Mouse (Mus musculus) liver, embryonic 12.5 days (tissue): ENCODE data around the gene Vps9d1. TPM values are rescaled to one million over a fixed set of nuclear protein-coding genes. Genes with fewer than 3 reads are reported as not detected.
"Not testable (repeated sequence)": the region's sequence is repeated elsewhere in the genome, so short reads cannot be mapped to it uniquely, and the experiment has no call there.

Experiments used
- ATAC-seq: fragments of 200-750 bp; cut with Nextera tagmentation; 2 replicates; pipeline ENCODE4 v1.8.0; 2017; ENCODE audit warnings: moderate number of reproducible peaks, mild to moderate bottlenecking, moderate library complexity
- H3K27ac ChIP-seq: fragments of 300-500 bp; sonication (generic); 2 replicates; pipeline ENCODE4 v1.5.1; 2016; ENCODE audit warnings: mild to moderate bottlenecking
- H3K27me3 ChIP-seq: fragments of 300-500 bp; sonication (generic); replicated peaks from 2 replicates; pipeline ENCODE4 v1.6.1; 2016; ENCODE audit warnings: mild to moderate bottlenecking, moderate library complexity
- H3K36me3 ChIP-seq: fragments of 300-500 bp; sonication (generic); 2 replicates; pipeline ENCODE4 v1.6.1; 2016; ENCODE audit warnings: mild to moderate bottlenecking, moderate library complexity
- H3K4me1 ChIP-seq: fragments of 300-500 bp; sonication (generic); 2 replicates; pipeline ENCODE4 v1.6.1; 2016
- H3K4me2 ChIP-seq: fragments of 300-500 bp; sonication (generic); 2 replicates; pipeline ENCODE4 v1.6.1; 2016; ENCODE audit warnings: mild to moderate bottlenecking, moderate library complexity
- H3K4me3 ChIP-seq: fragments of 300-500 bp; sonication (generic); 2 replicates; pipeline ENCODE4 v1.5.1; 2016; ENCODE audit warnings: mild to moderate bottlenecking, moderate library complexity
- H3K9ac ChIP-seq: fragments of 300-500 bp; sonication (generic); 2 replicates; pipeline ENCODE4 v1.6.1; 2016; ENCODE audit warnings: mild to moderate bottlenecking, moderate library complexity
- H3K9me3 ChIP-seq: fragments of 300-500 bp; sonication (generic); replicated peaks from 2 replicates; pipeline ENCODE4 v1.6.1; 2016; ENCODE audit warnings: mild to moderate bottlenecking, moderate library complexity
- WGBS: fragments of 180-500 bp; shearing (Covaris S2); methylation state at CpG from one replicate; pipeline ENCODE4 v1.1.7; 2016; ENCODE audit not compliant: insufficient replicate concordance; 5-methylcytosine and 5-hydroxymethylcytosine counted together
- polyA plus RNA-seq: library from polyadenylated mRNA; unstranded; fragments of >200 nt; fragmentation: Nextera tagmentation; extraction: Ambion mirVana; gene quantifications from 2 replicates; pipeline ENCODE4 v1.2.1, GENCODE M21; 2016

The Vps9d1 gene
- polyA plus RNA-seq = 5.8 and 7.6 TPM in 2 replicates

GRCm38 (mm10) chr8:123254099-123254885 is at the start of gene Vps9d1, which contains the start of gene Zfp276:
TSS of gene Vps9d1 (minus strand) at chr8:123254348.
TSS of gene Zfp276 (plus strand) at chr8:123254195.
- Histone ChIP-seq H3K4me2 (peak within 1 kb of the TSS; percentile 95), H3K4me3 (peak within 1 kb of the TSS; percentile 95), H3K4me1 (peaks cover 27% of the 10 kb centered on the region), H3K27me3 (no peaks in the 10 kb centered on the region), H3K36me3 (peaks cover 54% of the 10 kb centered on the region), H3K9ac (peak within 1 kb of the TSS; percentile 92), H3K9me3 (no peaks in the 10 kb centered on the region), H3K27ac (peak within 1 kb of the TSS; percentile 81)
- peak; percentile 95 for ATAC-seq
- WGBS = under 1% methylated on average over 98 of the region's 99 CpGs

DNA sequence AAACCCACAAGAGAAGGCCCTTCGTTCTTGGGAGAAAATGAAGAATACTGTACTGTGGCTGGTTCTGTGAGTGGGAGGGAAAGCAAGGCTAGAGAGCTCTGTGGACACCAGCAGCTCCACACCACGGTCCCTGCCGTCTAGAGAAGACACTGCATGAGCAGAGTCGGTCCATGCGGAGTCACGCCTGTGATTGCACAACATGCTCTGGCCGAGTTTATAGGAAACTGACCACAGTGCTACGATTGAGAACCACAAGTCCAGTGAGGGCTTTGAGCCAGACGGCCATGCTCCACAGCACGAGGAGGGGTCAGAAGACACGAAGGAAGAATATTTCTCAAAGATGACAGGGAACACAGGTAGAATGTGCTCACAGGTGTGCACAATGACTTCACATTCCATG is 44.2 kb upstream of the Vps9d1 start:
- no peak for ATAC-seq
- Histone ChIP-seq H3K27ac (no peak overlapping the region), H3K4me2 (no peak overlapping the region), H3K4me3 (no peak overlapping the region), H3K27me3 (no peaks in the 10 kb centered on the region), H3K4me1 (no peaks in the 10 kb centered on the region), H3K9me3 (no peaks in the 10 kb centered on the region), H3K9ac (no peak overlapping the region), H3K36me3 (peaks cover 79% of the 10 kb centered on the region)
- WGBS = 75% methylated on average over 11 of the region's 11 CpGs

DNA sequence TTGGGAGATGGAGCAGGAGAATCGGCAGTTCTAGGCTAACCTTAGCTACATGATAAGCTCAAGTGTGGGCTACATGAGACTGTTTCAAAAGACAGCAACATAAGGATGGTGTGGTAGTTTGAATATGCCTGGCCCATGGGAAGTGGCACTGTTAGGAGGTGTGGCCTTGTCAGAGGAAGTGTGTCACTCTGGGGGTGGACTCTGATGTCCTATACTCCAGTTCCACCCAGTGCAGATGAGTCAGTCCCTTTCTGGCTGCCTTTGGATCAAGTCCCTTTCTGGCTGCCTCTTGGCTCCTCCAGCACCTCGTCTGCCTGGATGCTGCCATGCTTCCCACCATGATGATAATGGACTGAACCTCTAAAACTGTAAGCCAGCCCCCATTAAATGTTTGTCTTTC is 38.6 kb upstream of the Vps9d1 start:
- no peak for ATAC-seq
- WGBS = 70% methylated on average over 2 of the region's 2 CpGs
- no peak overlapping the region for H3K4me3 ChIP-seq
- no peaks in the 10 kb centered on the region for H3K4me1 ChIP-seq
- no peaks in the 10 kb centered on the region for H3K27me3 ChIP-seq
- no peaks in the 10 kb centered on the region for H3K9me3 ChIP-seq
- H3K9ac ChIP-seq = no peak overlapping the region
- peaks cover 95% of the 10 kb centered on the region for H3K36me3 ChIP-seq
- H3K4me2 ChIP-seq = no peak overlapping the region
- no peak overlapping the region for H3K27ac ChIP-seq

- no peaks in the 10 kb centered on the region for H3K27me3 ChIP-seq
- peaks cover 95% of the 10 kb centered on the region for H3K36me3 ChIP-seq
- H3K9me3 ChIP-seq = no peaks in the 10 kb centered on the region
- H3K4me2 ChIP-seq = no peak overlapping the region
- no peak overlapping the region for H3K27ac ChIP-seq
- ATAC-seq = no peak
- no peaks in the 10 kb centered on the region for H3K4me1 ChIP-seq
- 68% methylated on average over 3 of the region's 3 CpGs for WGBS
- no peak overlapping the region for H3K4me3 ChIP-seq
- H3K9ac ChIP-seq = no peak overlapping the region
These were observed 38.1 kb upstream of the Vps9d1 start for GRCm38 (mm10) chr8:123292281-123292680.

DNA sequence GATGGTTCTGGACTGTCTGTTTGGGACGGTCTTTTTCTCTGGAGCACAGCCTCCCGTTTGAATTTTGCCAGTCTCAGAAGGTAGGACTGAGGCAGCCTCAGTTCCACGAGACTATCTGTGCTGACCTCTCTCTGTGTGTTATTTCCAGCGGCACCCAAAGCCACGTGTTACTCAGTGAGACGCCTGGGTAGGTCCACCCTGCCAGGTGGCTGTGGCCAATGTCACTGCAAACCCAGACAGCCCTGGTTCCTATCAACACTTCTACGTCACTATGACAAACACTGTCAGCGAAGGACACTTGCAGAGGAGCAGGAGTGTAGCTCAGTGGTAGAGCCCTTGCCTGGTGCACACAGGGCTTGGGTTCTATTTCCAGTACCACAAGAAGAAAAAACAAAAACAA is 37.6 kb upstream of the Vps9d1 start:
- Histone ChIP-seq H3K4me3 (no peak overlapping the region), H3K9me3 (no peaks in the 10 kb centered on the region), H3K27me3 (no peaks in the 10 kb centered on the region), H3K36me3 (peaks cover 95% of the 10 kb centered on the region), H3K27ac (no peak overlapping the region), H3K4me2 (no peak overlapping the region), H3K4me1 (no peaks in the 10 kb centered on the region), H3K9ac (no peak overlapping the region)
- WGBS = 80% methylated on average over 8 of the region's 8 CpGs
- ATAC-seq = no peak

GRCm38 (mm10) chr8:123290679-123291078 is 36.5 kb upstream of the Vps9d1 start:
- Histone ChIP-seq H3K27ac (no peak overlapping the region), H3K4me1 (no peaks in the 10 kb centered on the region), H3K4me3 (no peak overlapping the region), H3K4me2 (no peak overlapping the region), H3K36me3 (peaks cover 95% of the 10 kb centered on the region), H3K9me3 (no peaks in the 10 kb centered on the region), H3K27me3 (no peaks in the 10 kb centered on the region), H3K9ac (no peak overlapping the region)
- ATAC-seq = no peak
- WGBS = 92% methylated on average over 8 of the region's 8 CpGs

- no peak for ATAC-seq
- 84% methylated on average over 4 of the region's 4 CpGs for WGBS
These were observed 36.0 kb upstream of the Vps9d1 start for GRCm38 (mm10) chr8:123290166-123290565.

DNA sequence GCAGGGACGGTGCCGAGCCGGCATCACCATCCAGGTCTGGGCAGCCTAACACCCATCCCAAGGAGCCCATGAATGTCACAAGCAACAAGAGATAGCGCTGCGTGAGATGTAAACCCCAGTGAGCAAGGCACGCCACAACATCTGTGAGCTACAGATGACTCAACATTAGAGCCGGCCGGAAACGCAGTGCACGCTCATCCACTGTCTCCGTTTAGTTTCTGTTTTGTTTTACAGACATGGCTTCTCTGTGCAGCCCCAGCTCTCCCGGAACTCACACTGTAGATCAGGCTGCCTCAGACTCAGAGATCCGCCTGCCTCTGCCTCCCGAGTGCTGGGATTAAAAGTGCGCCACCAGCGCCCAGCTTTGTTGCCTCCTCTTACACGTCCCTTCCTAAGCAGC is 33.2 kb upstream of the Vps9d1 start:
- ATAC-seq = no peak
- no peak overlapping the region for H3K9ac ChIP-seq
- H3K4me1 ChIP-seq = no peaks in the 10 kb centered on the region; the same call in 1 of the 2 replicates
- no peaks in the 10 kb centered on the region for H3K9me3 ChIP-seq
- H3K4me3 ChIP-seq = no peak overlapping the region
- no peak overlapping the region for H3K27ac ChIP-seq
- H3K27me3 ChIP-seq = no peaks in the 10 kb centered on the region
- 89% methylated on average over 17 of the region's 17 CpGs for WGBS
- H3K36me3 ChIP-seq = peaks cover 89% of the 10 kb centered on the region
- H3K4me2 ChIP-seq = no peak overlapping the region

More at GRCm38 (mm10) chr8:123290166-123290565, 36.0 kb upstream of the Vps9d1 start:
- Histone ChIP-seq H3K4me2 (no peak overlapping the region), H3K4me3 (no peak overlapping the region), H3K27ac (no peak overlapping the region), H3K4me1 (no peaks in the 10 kb centered on the region), H3K27me3 (no peaks in the 10 kb centered on the region), H3K36me3 (peaks cover 92% of the 10 kb centered on the region), H3K9me3 (no peaks in the 10 kb centered on the region), H3K9ac (no peak overlapping the region)

DNA sequence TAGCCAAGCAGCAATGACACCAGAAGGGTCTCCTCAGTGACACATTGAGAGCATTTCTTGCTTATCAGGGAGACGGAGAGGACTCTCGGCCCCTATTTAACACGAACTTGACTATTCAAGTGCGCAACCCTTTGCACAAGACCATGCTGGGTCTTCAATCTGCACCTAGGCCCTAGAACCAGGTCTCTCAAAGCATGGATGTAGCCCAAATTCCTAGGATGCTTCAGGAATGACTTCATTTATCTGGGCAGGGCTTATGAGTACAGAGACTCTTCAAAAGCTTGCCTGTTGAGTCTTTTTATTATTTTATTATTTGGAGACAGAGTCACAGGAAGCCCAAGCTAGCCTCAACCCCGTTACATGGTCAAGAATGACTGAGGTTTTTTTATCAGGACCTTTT is 30.3 kb upstream of the Vps9d1 start:
- Histone ChIP-seq H3K27me3 (no peaks in the 10 kb centered on the region), H3K4me2 (no peak overlapping the region), H3K4me3 (no peak overlapping the region), H3K4me1 (no peaks in the 10 kb centered on the region; the same call in 1 of the 2 replicates), H3K36me3 (peaks cover 90% of the 10 kb centered on the region), H3K9me3 (no peaks in the 10 kb centered on the region), H3K9ac (no peak overlapping the region), H3K27ac (no peak overlapping the region)
- 83% methylated on average over 5 of the region's 5 CpGs for WGBS
- ATAC-seq = no peak

- Histone ChIP-seq H3K4me1 (no peaks in the 10 kb centered on the region; the same call in 1 of the 2 replicates), H3K4me3 (no peak overlapping the region), H3K9me3 (no peaks in the 10 kb centered on the region), H3K36me3 (peaks cover 90% of the 10 kb centered on the region), H3K27ac (no peak overlapping the region), H3K9ac (no peak overlapping the region), H3K4me2 (no peak overlapping the region), H3K27me3 (no peaks in the 10 kb centered on the region)
- WGBS = 85% methylated on average over 7 of the region's 7 CpGs
- no peak for ATAC-seq
These were observed 29.8 kb upstream of the Vps9d1 start for GRCm38 (mm10) chr8:123283991-123284390.

- H3K36me3 ChIP-seq = peaks cover 90% of the 10 kb centered on the region
- H3K27ac ChIP-seq, ATAC-seq, H3K4me1 ChIP-seq, H3K9me3 ChIP-seq, H3K27me3 ChIP-seq, H3K4me3 ChIP-seq, H3K9ac ChIP-seq, H3K4me2 ChIP-seq: not testable (repeated sequence)
- 84% methylated on average over 5 of the region's 6 CpGs for WGBS
These were observed 28.8 kb upstream of the Vps9d1 start for GRCm38 (mm10) chr8:123282994-123283393.

GRCm38 (mm10) chr8:123280302-123281094 is 26.4 kb upstream of the Vps9d1 start:
- H3K36me3 ChIP-seq = peaks cover 80% of the 10 kb centered on the region
- H3K27ac ChIP-seq = no peak overlapping the region
- ATAC-seq = no peak
- no peaks in the 10 kb centered on the region for H3K9me3 ChIP-seq
- H3K4me3 ChIP-seq = no peak overlapping the region
- no peaks in the 10 kb centered on the region; the same call in 1 of the 2 replicates for H3K4me1 ChIP-seq
- H3K9ac ChIP-seq = no peak overlapping the region
- no peaks in the 10 kb centered on the region for H3K27me3 ChIP-seq
- 78% methylated on average over 13 of the region's 13 CpGs for WGBS
- no peak overlapping the region for H3K4me2 ChIP-seq
